Mouse (Mus musculus) urinary bladder, postnatal 25 days (tissue): ENCODE measurements around the gene Slc15a5.

Source experiments
- DNase-seq: peaks from one replicate; pipeline ENCODE4 v3.0.0; 2022; ENCODE audit warnings: low spot score

The Slc15a5 gene

DNA sequence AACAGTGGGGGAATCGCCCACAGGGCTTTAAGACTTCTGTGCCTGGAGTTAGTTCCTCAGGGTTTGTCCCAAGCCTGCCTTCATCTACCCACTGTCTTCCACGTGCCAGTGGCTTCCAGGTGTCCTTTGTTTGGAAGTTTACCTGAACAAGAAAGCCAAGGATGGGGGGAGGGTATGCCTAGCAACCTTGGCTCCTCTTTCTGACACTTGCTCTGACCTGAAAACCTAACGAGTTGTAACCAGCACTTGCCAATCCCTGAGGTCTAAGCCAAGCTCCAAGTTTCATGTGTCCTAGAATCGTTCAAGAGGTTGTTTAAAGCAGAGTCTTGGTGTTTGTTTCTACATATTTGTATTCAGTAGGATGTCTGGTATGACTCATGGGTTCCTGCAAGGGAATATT lies 116.9 kb downstream of the Slc15a5 start:
- no peak for DNase-seq

GRCm38 (mm10) chr6:137960023-137960778 lies 119.5 kb downstream of the Slc15a5 start:
- no peak for DNase-seq

DNA sequence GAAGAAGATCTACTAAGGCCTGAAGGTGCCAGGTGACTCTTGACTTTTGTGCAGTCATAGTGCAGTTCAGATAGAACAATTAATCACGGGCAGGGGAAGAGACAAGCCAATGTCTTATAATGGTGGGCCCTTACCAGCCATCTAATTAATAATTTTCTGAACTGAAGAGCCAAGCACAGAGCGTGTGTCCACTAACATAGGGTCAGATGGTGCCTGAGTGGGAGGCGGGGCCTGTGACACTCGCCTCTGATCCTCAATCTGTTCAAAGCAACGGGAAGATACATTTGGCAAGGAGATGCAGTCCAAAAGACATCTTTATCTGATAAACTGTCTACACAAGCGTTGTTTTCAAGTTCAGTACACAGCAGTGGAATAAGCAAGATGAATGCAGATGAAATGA lies 122.1 kb downstream of the Slc15a5 start:
- no peak for DNase-seq

GRCm38 (mm10) chr6:137956783-137957429 lies 122.8 kb downstream of the Slc15a5 start:
- no peak for DNase-seq

DNA sequence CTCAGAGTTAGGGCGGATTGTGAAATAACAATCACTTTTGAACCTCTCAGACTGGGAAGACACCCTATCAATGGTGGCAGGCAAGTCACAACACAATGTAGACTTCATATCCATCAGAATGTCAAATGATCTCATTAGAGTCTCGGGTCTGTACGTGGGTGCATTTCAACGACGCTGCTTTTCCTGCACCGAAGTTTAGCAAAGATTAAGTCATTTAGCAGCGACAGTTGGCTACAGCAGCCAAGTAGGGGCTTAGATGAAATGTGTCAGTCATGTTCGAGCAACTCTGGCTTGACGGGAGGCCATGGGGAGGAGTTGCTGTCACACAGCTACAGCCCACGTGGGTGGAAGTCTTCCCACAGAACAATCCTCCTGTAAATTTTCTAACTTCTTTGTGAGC lies 133.2 kb downstream of the Slc15a5 start:
- no peak for DNase-seq

GRCm38 (mm10) chr6:137940374-137941218 lies 139.1 kb downstream of the Slc15a5 start:
- DNase-seq, result no peak

DNA sequence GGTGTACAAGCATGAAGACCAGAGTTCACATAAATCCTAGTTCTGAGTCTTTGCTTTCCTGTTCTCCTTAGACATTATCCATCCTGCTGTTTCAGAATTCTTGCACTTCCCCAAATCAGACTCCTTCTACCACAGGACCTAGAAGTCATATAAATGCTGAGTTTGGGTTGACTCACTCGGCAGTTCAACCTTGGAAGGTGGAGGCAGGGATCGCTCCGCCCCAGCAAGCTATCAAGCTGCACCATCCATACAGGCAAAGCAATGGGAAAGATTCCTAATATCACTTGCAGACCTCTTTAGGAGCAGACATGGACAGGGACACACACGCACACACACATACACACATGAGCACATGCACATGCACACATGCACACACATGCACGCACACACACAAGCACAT lies 142.2 kb downstream of the Slc15a5 start:
- DNase-seq, result no peak

- no peak for DNase-seq
These were observed 143.4 kb downstream of the Slc15a5 start for GRCm38 (mm10) chr6:137936268-137936667.

GRCm38 (mm10) chr6:137935857-137936256 lies 143.9 kb downstream of the Slc15a5 start:
- no peak for DNase-seq

GRCm38 (mm10) chr6:137935341-137935740 lies 144.4 kb downstream of the Slc15a5 start:
- DNase-seq, result peak; percentile 18

GRCm38 (mm10) chr6:137934545-137935298 lies 145.0 kb downstream of the Slc15a5 start:
- DNase-seq, result no peak
